Mouse (Mus musculus) liver, embryonic 16.5 days (tissue): ENCODE measurements around the gene Rnps1. TPM values are rescaled to one million over a fixed set of nuclear protein-coding genes. Genes with fewer than 3 reads are reported as not detected.

Experiments
- ATAC-seq: fragments of 200-750 bp; cut with Nextera tagmentation; 2 replicates; pipeline ENCODE4 v1.8.0; 2017; ENCODE audit warnings: low read depth, mild to moderate bottlenecking, moderate number of reproducible peaks, moderate library complexity
- H3K27ac ChIP-seq: fragments of 300-500 bp; sonication (generic); 2 replicates; pipeline ENCODE4 v1.5.1; 2014; ENCODE audit warnings: mild to moderate bottlenecking, low read length
- H3K27me3 ChIP-seq: fragments of 300-500 bp; sonication (generic); 2 replicates; pipeline ENCODE4 v1.6.1; 2014; ENCODE audit warnings: low read depth, low read length, mixed read lengths; ENCODE audit not compliant: control insufficient read depth, insufficient read depth
- H3K36me3 ChIP-seq: fragments of 300-500 bp; sonication (generic); 2 replicates; pipeline ENCODE4 v1.6.1; 2014; ENCODE audit warnings: mild to moderate bottlenecking; ENCODE audit not compliant: control insufficient read depth, insufficient read depth
- H3K4me1 ChIP-seq: fragments of 300-500 bp; sonication (generic); 2 replicates; pipeline ENCODE4 v1.6.1; 2014; ENCODE audit warnings: low read depth, low read length, mixed read lengths; ENCODE audit not compliant: control insufficient read depth
- H3K4me2 ChIP-seq: fragments of 300-500 bp; sonication (generic); 2 replicates; pipeline ENCODE4 v1.6.1; 2014; ENCODE audit warnings: low read depth, low read length, mixed read lengths
- H3K4me3 ChIP-seq: fragments of 300-500 bp; sonication (generic); 2 replicates; pipeline ENCODE4 v1.5.1; 2014; ENCODE audit warnings: low read depth, mild to moderate bottlenecking, low read length
- H3K9ac ChIP-seq: fragments of 300-500 bp; sonication (generic); 2 replicates; pipeline ENCODE4 v1.6.1; 2014; ENCODE audit warnings: low read depth, low read length
- H3K9me3 ChIP-seq: fragments of 300-500 bp; sonication (generic); replicated peaks from 2 replicates; pipeline ENCODE4 v1.6.1; 2016; ENCODE audit warnings: low read length; ENCODE audit not compliant: control insufficient read depth
- WGBS: fragments of 180-500 bp; shearing (Covaris S2); extraction: QIAGEN DNeasy Blood & Tissue Kit; methylation state at CpG from one replicate; pipeline ENCODE4 v1.1.7; 2014; ENCODE audit not compliant: insufficient replicate concordance; 5-methylcytosine and 5-hydroxymethylcytosine counted together
- polyA plus RNA-seq: library from polyadenylated mRNA; unstranded; fragments of >200 nt; fragmentation: Nextera tagmentation; extraction: Ambion mirVana; gene quantifications from 2 replicates; pipeline ENCODE4 v1.2.1, GENCODE M21; 2015

Rnps1 gene
- polyA plus RNA-seq, 1 experiment from 2014 or later: 101 TPM

GRCm38 (mm10) chr17:24442632-24443155, 28.3 kb downstream of the Rnps1 start, which contains the start of gene Dnase1l2:
Gene Dnase1l2, minus strand, starts transcription at chr17:24443105.
- Histone ChIP-seq H3K4me2 (no peak within 1 kb of the TSS), H3K9me3 (no peaks in the 10 kb centered on the region), H3K4me3 (no peak within 1 kb of the TSS), H3K27ac (no peak within 1 kb of the TSS), H3K36me3 (peaks cover 46% of the 10 kb centered on the region), H3K4me1 (no peaks in the 10 kb centered on the region), H3K27me3 (no peaks in the 10 kb centered on the region), H3K9ac (no peak within 1 kb of the TSS)
- 70% methylated on average over 7 of the region's 7 CpGs for WGBS
- no peak for ATAC-seq

- no peaks in the 10 kb centered on the region for H3K27me3 ChIP-seq
- H3K27ac ChIP-seq: no peak overlapping the region
- H3K9ac ChIP-seq: no peak overlapping the region
- peaks cover 46% of the 10 kb centered on the region for H3K36me3 ChIP-seq
- H3K4me3 ChIP-seq: no peak overlapping the region
- no peaks in the 10 kb centered on the region for H3K4me1 ChIP-seq
- no peak overlapping the region for H3K4me2 ChIP-seq
- ATAC-seq: no peak
- WGBS: 82% methylated on average over 4 of the region's 4 CpGs
- H3K9me3 ChIP-seq: no peaks in the 10 kb centered on the region
These were observed 29.0 kb downstream of the Rnps1 start for GRCm38 (mm10) chr17:24443409-24443808.

DNA sequence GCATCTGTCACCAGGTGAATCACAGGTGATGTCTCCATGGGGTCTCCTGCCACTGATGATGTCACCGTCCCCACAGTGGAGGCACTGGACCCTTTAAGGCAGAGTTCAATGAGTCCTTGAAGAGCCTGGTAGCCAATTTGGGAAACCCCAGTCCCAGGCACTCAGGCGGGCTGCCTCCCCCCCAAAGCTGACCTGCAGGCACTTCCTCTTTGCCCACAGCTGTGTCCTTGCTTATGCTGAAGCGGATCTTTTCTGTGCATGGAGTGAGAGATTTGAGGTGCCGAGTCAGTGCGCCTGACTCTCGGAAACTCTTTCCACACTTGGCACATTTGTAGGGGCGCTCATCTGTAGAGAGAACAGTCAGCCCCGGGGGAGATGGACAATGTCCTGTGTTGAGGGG, 32.2 kb downstream of the Rnps1 start:
- no peaks in the 10 kb centered on the region for H3K9me3 ChIP-seq
- no peak overlapping the region for H3K9ac ChIP-seq
- H3K4me1 ChIP-seq: no peaks in the 10 kb centered on the region
- H3K4me3 ChIP-seq: no peak overlapping the region
- no peak overlapping the region for H3K4me2 ChIP-seq
- WGBS: 87% methylated on average over 8 of the region's 8 CpGs
- no peak overlapping the region for H3K27ac ChIP-seq
- no peak for ATAC-seq
- no peaks in the 10 kb centered on the region for H3K27me3 ChIP-seq
- peaks cover 41% of the 10 kb centered on the region for H3K36me3 ChIP-seq

DNA sequence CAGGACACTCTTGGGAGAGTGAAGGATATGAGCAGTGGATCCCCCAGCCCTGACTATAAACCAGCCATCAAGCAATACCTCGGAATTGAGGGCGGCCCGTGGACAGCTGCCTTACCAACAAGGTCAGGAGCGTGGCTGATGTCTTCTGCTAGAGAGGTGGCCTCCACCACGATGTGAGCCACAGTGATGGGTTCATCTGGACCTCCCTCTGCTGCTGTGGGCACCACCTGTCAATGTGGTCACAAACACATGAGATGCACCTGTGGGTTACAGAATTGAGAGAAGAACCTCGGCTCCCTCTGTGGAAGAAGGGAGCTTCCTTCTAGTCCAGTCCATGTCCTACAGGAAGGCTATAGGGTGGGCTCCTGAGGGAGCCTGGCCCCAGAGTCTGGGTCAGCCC, 35.1 kb downstream of the Rnps1 start:
- Histone ChIP-seq H3K27ac (no peak overlapping the region), H3K9me3 (no peaks in the 10 kb centered on the region), H3K4me2 (no peak overlapping the region), H3K9ac (no peak overlapping the region), H3K36me3 (peaks cover 31% of the 10 kb centered on the region), H3K27me3 (no peaks in the 10 kb centered on the region), H3K4me1 (peaks cover 16% of the 10 kb centered on the region), H3K4me3 (no peak overlapping the region)
- 79% methylated on average over 6 of the region's 6 CpGs for WGBS
- no peak for ATAC-seq

- Histone ChIP-seq H3K27me3 (no peaks in the 10 kb centered on the region), H3K9ac (no peak overlapping the region), H3K4me3 (no peak overlapping the region), H3K4me1 (peaks cover 21% of the 10 kb centered on the region), H3K9me3 (no peaks in the 10 kb centered on the region), H3K36me3 (peaks cover 16% of the 10 kb centered on the region), H3K27ac (no peak overlapping the region), H3K4me2 (no peak overlapping the region)
- no peak for ATAC-seq
- 83% methylated on average over 6 of the region's 6 CpGs for WGBS
These were observed 36.9 kb downstream of the Rnps1 start for GRCm38 (mm10) chr17:24451220-24451619.

GRCm38 (mm10) chr17:24453372-24453771, 39.0 kb downstream of the Rnps1 start:
- peaks cover 21% of the 10 kb centered on the region for H3K4me1 ChIP-seq
- H3K36me3 ChIP-seq: peaks cover 12% of the 10 kb centered on the region
- no peaks in the 10 kb centered on the region for H3K27me3 ChIP-seq
- H3K4me2 ChIP-seq: peak overlapping the region; percentile 86
- ATAC-seq: no peak
- no peak overlapping the region; the same call in 1 of the 2 replicates for H3K9ac ChIP-seq
- no peaks in the 10 kb centered on the region for H3K9me3 ChIP-seq
- WGBS: 44% methylated on average over 2 of the region's 2 CpGs
- peak overlapping the region; percentile 99 for H3K27ac ChIP-seq
- H3K4me3 ChIP-seq: no peak overlapping the region

DNA sequence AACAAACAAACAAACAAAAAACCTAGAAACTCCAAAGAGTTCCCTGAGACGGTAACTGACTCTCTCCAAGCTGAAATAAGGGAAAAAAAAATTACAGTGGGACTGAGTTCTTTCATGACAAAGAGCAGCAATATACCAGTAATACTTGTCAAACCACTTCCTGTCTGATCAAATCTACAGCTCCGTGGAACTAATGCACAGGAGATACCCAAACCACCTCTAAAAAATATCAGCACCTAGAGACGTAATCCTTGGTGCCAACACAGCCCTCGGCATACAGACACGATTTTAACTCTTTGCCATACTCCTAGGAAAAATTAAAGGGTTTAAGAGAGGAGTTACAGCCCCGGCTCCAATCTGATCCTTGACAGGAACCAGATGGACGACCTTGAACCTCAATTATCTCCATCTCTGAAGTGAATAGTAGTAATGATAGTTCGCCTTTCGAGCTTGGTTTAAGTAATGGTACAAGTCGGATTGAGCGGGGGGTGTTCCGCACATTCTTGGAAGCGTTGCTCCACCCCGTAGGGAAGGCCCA, 39.9 kb downstream of the Rnps1 start:
- ATAC-seq: no peak
- H3K27me3 ChIP-seq: no peaks in the 10 kb centered on the region

DNA sequence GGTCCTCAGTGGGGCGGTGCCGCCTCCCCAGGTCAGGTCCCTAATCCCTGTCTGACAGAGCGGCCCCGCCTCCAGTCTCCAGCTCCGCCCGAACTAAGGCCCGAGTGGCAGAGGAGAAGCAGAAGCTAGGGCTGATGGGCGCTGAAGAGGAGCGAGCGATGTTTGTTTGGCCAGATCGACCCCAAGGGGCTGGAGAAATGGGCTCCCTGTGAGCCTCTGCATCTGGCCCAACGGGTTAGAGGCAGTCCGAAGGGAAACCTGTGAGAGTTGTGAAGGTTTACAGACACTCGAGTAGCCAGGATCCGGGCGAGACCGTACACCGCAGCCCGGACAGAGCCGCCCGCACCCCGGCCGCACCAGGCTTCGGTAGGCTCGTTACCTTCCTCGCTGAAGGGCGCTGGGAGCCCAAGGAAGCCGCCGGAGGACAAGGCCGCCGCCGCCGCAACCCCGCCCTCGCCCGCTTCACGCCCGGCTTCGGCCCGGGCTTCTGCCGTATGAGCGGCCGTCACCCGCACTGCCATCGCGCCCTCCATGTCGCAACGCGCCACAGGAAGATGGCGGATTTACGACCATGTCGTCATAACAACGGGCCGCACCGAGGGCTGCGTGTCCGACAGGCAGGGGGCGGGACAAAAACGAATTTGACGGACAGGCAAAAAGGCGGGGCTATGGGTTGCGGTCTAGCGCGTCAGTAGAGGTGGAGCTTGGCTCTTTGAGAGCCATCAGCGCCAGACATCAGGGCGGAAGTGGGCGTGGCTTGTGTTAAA, 40.6 kb downstream of the Rnps1 start:
- Histone ChIP-seq H3K27me3 (no peaks in the 10 kb centered on the region), H3K9ac (peak overlapping the region; percentile 97), H3K27ac (peak overlapping the region; percentile 99), H3K4me2 (peak overlapping the region; percentile 86), H3K36me3 (peaks cover 5% of the 10 kb centered on the region), H3K4me3 (peak overlapping the region; percentile 82), H3K4me1 (peaks cover 21% of the 10 kb centered on the region), H3K9me3 (no peaks in the 10 kb centered on the region)
- ATAC-seq: peak; percentile 95
- WGBS: under 1% methylated on average over 67 of the region's 67 CpGs

More for the DNA sequence above, 39.9 kb downstream of the Rnps1 start:
- Histone ChIP-seq H3K4me1 (peaks cover 21% of the 10 kb centered on the region), H3K27ac (peak overlapping the region; percentile 99), H3K9ac (peak overlapping the region; percentile 97), H3K4me3 (peak overlapping the region; percentile 82), H3K9me3 (no peaks in the 10 kb centered on the region), H3K4me2 (peak overlapping the region; percentile 86), H3K36me3 (peaks cover 10% of the 10 kb centered on the region)
- WGBS: 2% methylated on average over 14 of the region's 14 CpGs
